Mouse (Mus musculus): ENCODE measurements around the gene Pex26.

DNA sequence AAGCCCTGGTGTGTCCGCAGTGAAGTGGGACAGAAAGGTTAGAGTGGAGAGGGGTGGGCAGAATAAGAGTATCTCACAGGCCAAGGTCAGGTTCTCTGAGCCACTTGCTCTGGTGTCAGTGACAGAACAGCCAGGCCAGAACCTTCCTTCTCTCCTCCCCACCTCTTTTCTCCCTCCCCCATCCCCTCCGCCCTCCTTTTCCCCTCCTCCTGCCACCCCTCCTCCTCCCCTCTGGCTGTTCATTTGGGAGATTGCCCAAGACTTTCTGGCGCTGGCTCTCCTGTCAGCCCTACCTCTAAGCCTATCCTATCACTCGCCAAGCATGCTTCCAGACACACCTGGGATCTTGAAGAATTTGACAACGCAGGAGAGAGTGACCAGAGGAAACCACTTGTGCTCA lies 28.3 kb downstream of the Pex26 start:
- TF ChIP-seq POLR2A (IDR thresholded peaks at IDR 0.05; ENCODE audit: extremely low read depth, insufficient read depth, low read length) (no peak), CTCF (IDR thresholded peaks at IDR 0.05; ENCODE audit: low read depth, low read length) (no peak)

Measured in liver, adult 2 months (tissue).